Mouse (Mus musculus): ENCODE measurements around the gene Mybbp1a.

- TF ChIP-seq POLR2A (IDR thresholded peaks at IDR 0.05; ENCODE audit: borderline replicate concordance, extremely low read depth, low read depth, low read length) (no peak), CTCF (IDR thresholded peaks at IDR 0.05; ENCODE audit: insufficient read depth, low read length) (no peak)
Measured at GRCm38 (mm10) chr11:72479499-72479898, 38.3 kb downstream of the Mybbp1a start.

Measured in lung, adult 2 months (tissue).